Mouse (Mus musculus) hindbrain, embryonic 14.5 days (tissue): ENCODE measurements around the gene Dock9. TPM values are rescaled to one million over a fixed set of nuclear protein-coding genes. Genes with fewer than 3 reads are reported as not detected.

Experiments
- polyA plus RNA-seq: library from polyadenylated mRNA; unstranded; fragments of >200 nt; fragmentation: Nextera tagmentation; extraction: Ambion mirVana; gene quantifications from 2 replicates; pipeline ENCODE4 v1.2.1, GENCODE M21; 2014

The Dock9 gene
- polyA plus RNA-seq, 1 experiment from 2014 or later, result 15.4 TPM

Other genes with a start within 250 kb of the Dock9 start
- gene Ubac2, start 80.8 kb upstream of the Dock9 start, polyA plus RNA-seq, result 49.6 and 51.2 TPM in 2 replicates
- 0.40 TPM in 1 of 2 replicates, not detected in the other for gene Gpr18, start 117.9 kb upstream of the Dock9 start, polyA plus RNA-seq
- 0.74 and 1.4 TPM in 2 replicates for gene Gpr183, start 167.4 kb upstream of the Dock9 start, polyA plus RNA-seq
- gene Timm8a2, start 236.8 kb upstream of the Dock9 start, polyA plus RNA-seq, result not detected in 2 replicates